Mouse (Mus musculus): Measurements from ENCODE around the gene Mesp1. TPM values are rescaled to one million over a fixed set of nuclear protein-coding genes. Genes with fewer than 3 reads are reported as not detected.
A peak's percentile ranks its signal among the peaks of the same experiment; 100 is the strongest.

Gene Mesp1
- total RNA-seq (2021), result not detected
- 0.48 TPM in 1 of 2 replicates, not detected in the other for polyA plus RNA-seq (2012; rRNA removed)
- long read RNA-seq, result 0 reads

DNA sequence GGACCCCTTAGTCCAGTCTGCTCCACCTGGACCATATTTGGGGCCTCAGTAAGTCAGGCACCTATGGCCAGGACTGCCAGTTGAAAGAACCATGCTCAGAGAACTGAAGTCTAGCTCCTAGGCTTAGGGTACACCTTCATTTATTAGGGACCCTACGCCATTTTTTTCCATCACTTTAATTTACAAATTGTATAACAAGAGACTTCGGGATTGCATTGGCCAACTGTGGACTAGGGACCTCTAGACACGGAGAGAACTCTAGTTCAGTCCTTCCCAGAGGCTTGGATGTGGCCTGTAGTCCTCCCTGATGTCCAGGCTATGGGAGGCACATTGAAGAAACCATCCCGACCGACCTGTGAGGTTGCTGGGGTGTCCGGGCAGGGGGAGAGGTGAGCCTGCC is at the start of gene Mesp1:
Gene Mesp1, minus strand, starts transcription at position 101 of the 400 bp plus-strand sequence.
- no peak for DNase-seq

DNA sequence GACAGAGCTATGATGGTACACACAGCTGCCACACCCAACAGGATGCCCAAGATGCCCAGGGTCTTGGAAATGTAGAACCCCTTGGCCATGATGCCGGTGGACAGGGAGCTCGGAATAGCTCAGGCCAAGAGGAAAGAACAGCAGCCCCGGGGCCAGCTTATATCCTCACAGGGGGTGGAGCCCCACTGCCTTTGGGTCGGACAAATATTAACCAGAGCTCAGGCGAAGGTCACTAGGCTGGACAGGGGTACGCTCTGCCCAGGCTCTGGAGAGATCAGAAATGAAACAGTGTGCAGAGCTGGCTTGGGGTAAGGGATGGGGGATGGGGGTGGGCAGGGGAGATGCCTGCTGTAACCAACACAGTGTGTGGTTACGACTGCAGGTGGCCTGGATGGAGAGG is 48.6 kb upstream of the Mesp1 start:
- no peak for DNase-seq

GRCm38 (mm10) chr7:79837247-79837646 is 43.7 kb upstream of the Mesp1 start:
- no peak for DNase-seq

DNA sequence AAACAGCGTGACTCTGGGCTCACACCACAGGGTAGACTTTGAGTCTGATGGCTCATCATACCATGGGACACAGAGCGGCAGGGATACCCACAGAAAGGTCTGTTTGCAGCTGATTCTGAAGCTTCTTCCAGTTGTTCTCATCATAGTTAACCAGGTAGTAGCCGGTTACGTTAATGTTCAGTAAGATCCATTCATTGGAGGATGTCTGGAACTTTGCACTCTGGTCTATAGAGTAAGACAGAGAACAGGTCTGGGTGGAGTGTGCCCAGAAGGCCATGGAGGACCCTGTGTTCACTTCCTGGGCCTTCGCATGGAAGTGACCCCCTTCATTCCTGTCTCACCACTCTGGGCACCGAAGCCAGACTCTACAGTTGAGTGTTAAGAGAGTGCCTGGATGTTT is 41.6 kb upstream of the Mesp1 start:
- DNase-seq, result no peak

DNA sequence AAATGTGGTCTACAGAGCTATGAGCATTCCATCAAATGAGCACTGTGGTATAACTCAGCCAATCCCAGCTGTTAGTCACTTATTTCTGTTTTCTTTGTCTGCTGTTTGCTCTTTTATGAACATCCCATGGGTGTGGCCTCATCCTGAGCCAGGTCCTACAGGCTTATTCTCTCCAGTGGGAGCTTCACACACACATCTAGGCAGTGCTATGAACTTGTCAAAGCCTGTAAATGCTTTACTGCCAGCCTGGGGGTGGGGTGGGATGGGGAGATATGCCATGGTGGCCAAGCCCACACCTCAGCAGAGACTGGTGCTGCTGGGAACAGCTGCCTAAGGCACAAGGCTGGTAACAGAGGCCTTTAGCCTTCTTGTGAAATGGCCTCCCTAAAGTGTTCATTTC is 39.4 kb upstream of the Mesp1 start:
- DNase-seq, result no peak

DNA sequence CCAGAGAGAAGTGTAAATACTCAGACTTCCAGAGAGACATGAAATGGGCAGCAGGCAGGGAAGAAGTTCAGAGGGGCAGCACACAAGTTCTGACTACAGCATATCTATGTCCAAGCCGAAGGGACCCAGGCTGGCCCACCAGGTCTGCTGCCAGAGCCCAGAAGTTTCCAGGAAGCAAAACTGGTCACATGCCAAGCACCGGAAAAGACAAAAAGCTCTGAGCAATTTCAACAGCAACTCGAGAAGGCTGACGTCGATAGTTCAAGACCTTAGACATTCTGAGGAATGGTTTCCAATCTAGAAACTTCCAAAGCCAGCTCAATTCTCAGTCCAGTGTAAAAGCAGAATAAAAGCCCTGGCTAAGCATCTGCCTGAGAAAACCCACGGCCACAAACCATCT is 38.0 kb upstream of the Mesp1 start:
- DNase-seq, result no peak

DNA sequence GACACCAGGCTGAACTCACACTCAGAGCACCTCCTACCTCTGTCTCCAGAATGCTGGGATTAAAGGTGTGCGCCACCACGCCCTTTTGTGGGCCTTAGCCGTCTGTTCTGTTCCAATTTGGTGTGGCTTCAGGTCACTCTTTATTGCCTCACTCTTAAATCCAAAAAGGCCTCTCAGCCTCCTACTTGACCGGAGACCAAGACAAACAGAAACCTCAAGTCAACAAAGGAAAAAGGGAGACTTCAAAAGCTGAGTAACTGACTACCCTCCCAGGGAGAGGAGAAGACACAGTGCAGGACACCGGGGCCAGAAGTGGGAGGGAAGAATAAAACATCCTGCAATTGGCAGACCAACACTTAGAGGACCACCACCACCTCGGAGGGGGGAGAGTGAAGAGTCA is 37.6 kb upstream of the Mesp1 start:
- DNase-seq, result no peak

DNA sequence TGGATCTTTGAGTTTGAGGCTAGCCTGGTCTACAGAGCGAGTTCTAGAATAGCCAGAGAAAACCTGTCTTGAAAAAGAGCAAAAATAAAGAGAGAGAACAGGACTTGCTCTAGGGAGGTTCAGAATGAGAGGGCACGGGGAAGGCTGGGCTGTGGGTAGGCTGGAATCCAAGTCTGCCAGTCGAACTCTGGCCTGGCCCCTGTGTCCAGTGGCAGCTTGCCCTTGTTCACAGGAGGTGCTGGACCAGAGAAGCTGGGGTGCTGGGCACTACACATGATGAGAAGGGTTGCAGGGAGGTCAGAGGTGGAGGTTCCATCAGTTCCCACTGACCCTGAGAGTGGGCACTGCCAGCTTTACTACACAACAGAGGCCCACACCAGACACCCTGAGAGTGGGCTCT is 34.8 kb upstream of the Mesp1 start:
- DNase-seq, result no peak

DNA sequence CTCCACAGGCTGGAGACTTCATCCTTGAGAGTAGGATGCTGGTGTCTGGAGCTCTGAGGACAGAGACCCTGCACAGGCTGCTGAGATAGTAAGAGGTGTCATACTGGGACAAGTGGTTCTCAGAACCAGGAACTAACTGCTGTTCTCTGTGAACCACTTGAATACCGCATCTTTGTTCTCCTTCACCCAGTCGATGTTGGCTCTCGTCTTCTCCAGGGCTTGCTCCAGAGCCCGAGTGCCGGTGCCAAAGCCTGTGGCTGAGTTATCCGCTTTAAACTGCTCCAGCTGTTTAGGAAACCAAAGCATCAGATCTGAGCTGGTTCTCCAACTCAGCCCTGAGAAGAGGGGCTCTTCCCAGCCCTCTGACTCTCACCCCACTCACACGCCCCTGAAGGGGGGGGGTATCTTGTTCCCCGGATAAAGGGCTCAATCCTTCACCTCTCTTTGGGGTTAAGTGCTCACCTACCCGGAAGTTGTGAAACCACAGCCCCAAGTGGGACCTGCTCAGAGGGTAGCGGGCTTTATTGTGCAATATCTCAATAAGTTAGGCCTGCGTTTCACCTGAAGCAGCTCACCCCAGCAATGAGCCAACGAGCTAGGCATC is 28.6 kb upstream of the Mesp1 start:
- no peak for DNase-seq

DNA sequence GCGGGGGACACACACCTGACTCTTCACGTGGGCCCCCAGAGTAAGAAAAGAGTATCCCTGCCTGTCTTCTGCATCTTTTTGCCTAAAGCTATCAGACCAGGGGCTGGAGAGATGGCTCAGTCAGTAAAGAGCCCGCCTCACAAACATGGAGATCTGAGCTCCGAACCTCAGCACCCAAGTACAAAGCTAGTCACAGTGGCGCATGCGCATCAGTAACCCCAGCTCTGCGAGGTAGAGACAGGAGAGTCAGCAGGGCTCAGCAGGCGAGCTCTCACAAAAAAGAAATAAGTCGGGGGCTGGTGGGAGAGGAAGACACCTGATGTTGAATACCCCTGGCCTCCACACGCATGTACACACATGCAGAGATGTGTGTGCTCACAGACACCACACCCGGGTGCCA is 26.4 kb upstream of the Mesp1 start:
- no peak for DNase-seq

GRCm38 (mm10) chr7:79819515-79819914 is 25.9 kb upstream of the Mesp1 start:
- DNase-seq, result no peak

- DNase-seq, result no peak
Measured at GRCm38 (mm10) chr7:79818321-79818720, 24.7 kb upstream of the Mesp1 start.

GRCm38 (mm10) chr7:79813409-79813808 is 19.8 kb upstream of the Mesp1 start:
- DNase-seq, result no peak

GRCm38 (mm10) chr7:79810611-79811506 is 17.3 kb upstream of the Mesp1 start, which contains the start of gene Mesp2:
Gene Mesp2, plus strand, starts transcription at chr7:79810727.
- peak; percentile 77 for DNase-seq

DNA sequence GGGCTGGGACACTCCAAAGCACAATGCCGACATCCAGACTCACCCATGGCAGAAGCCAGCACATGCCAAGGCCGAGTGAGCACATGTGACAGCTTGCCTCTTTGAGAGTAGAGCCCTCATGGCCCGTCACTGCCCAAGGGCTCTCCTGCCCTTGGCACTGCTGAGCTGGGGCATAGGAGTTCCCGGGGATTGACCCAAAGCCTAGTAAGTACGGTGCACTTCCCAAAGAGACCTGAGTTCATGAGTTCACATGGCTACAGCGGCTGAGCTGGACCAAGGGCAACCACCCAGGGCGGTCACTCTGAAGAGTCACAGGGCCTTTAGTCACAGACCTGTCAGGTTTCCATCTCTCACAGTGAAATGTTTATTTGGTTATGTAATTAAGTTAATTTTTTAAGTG is 15.0 kb upstream of the Mesp1 start:
- peak; percentile 57 for DNase-seq

- DNase-seq, result peak; percentile 77
Measured at GRCm38 (mm10) chr7:79803887-79804286, 10.3 kb upstream of the Mesp1 start.

- no peak for DNase-seq
Measured at GRCm38 (mm10) chr7:79802037-79802436, 8.4 kb upstream of the Mesp1 start.

GRCm38 (mm10) chr7:79801391-79801790 is 7.8 kb upstream of the Mesp1 start:
- no peak for DNase-seq

DNA sequence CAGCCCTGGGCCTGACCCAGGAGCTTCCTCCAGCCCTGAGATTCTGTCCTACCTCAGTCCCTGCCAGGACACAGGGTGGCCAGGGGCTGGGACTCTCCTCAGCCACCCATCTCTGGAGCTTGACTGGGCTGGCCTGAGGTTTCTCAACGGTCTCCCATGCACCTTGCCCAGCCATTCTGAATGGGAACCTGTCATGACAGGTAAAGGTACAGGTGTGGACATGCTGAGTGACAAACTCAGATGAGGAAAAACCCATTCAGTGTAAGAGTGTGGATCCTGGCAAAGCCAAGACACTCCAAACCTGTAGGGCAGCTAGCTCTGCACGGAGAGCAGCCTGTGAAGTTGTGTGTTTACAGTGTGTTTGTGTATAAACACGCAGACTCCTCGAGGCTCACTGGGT is 6.7 kb upstream of the Mesp1 start:
- no peak for DNase-seq

DNA sequence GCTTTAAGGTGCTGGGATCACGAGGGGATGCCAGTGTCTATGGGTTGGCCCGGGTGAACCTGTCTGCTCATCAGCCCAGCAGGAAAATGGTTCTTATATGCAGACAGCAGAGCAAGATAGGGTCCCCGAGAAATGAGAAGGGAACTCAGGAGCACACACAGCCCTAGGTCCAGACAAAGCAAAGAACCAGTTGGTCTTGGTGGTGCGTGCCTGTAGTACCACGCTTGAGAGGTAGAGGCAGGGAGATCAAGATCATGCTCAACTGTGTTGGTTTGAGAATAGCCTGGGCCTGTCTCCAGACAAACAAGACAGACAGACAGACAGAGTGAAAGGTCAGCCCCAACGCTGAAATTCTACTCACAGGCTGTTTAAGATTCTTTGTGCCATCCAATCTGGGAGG is 5.9 kb upstream of the Mesp1 start:
- no peak for DNase-seq

- peak; percentile 77 for DNase-seq
Measured at GRCm38 (mm10) chr7:79799048-79799447, 5.5 kb upstream of the Mesp1 start.

GRCm38 (mm10) chr7:79798606-79799005 is 5.0 kb upstream of the Mesp1 start:
- DNase-seq, result no peak

DNA sequence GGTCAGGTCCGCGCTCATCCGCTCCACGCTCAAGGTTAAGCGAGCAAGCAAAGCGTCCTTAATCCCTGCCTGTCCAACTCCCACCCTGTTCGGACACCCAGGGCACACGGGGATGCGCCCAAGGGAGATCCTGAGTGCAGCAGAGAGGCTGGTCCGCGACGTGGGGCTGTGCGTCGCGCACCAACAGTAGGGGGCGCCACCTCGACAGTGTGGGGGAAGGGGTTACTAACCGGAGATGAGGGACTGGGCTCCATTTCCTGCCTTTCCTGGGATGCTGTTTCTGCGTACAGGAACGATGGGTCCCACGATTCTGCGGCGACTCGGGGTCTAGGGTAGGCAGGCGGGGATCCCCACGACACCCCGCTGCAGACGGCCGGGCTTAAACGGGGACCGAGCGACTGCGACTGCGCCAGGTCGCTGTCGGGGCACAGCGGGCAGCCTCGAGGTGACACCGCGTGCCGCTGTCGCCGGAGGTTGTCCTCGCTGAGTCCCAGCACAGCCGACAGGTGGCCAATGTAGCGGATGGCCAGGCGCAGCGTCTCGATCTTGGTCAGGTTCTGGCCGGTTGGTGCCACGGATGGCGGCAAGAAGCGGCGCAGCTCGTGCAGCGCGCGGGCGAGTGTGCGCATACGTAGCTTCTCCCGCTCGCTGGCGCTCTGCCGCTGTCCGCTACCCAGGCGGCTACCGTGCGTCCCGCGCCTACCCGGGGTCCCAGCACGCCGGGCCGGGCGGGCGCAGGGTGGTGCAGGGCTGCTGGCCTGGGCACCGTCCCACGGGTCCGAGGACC is 760 bp downstream of the Mesp1 start:
- DNase-seq, result peak; percentile 66
